Mouse (Mus musculus): ENCODE measurements around the gene Papss1. TPM values are rescaled to one million over a fixed set of nuclear protein-coding genes. Genes with fewer than 3 reads are reported as not detected.

Papss1 gene
- polyA plus RNA-seq, 1 experiment from 2014 or later: 45.9 TPM

- TF ChIP-seq CTCF (IDR thresholded peaks at IDR 0.05) (no peak), EP300 (IDR thresholded peaks at IDR 0.05) (no peak)
- no peaks in the 10 kb centered on the region for H3K4me1 ChIP-seq (ENCODE audit: insufficient read depth, low read depth, low read length)
- DNase-seq (ENCODE audit: low spot score) (peak; percentile 20), ATAC-seq (no peak)
- no peak overlapping the region for H3K4me2 ChIP-seq (replicated peaks; ENCODE audit: low read depth, low read length)
- no peak overlapping the region for H3K27ac ChIP-seq (ENCODE audit: low read length)
- no peaks in the 10 kb centered on the region for H3K36me3 ChIP-seq (ENCODE audit: insufficient read depth, low read length)
- no peaks in the 10 kb centered on the region for H3K27me3 ChIP-seq (replicated peaks; ENCODE audit: insufficient read depth, low read length)
- H3K4me3 ChIP-seq (ENCODE audit: low read depth, low read length): no peak overlapping the region
- 50% methylated on average over 3 of the region's 3 CpGs for WGBS
- H3K9me3 ChIP-seq (ENCODE audit: low read length): no peaks in the 10 kb centered on the region
- no peak overlapping the region for H3K9ac ChIP-seq (replicated peaks; ENCODE audit: low read depth)
Observed at GRCm38 (mm10) chr3:131573555-131573954, 9.0 kb downstream of the Papss1 start.

GRCm38 (mm10) chr3:131578434-131579104 lies 14.0 kb downstream of the Papss1 start:
- Histone ChIP-seq H3K27me3 (replicated peaks; ENCODE audit: insufficient read depth, low read length) (no peaks in the 10 kb centered on the region), H3K36me3 (ENCODE audit: insufficient read depth, low read length) (peaks cover 5% of the 10 kb centered on the region; the same call in 1 of the 2 replicates), H3K9ac (replicated peaks; ENCODE audit: low read depth) (no peak overlapping the region), H3K4me2 (replicated peaks; ENCODE audit: low read depth, low read length) (no peak overlapping the region), H3K9me3 (ENCODE audit: low read length) (no peaks in the 10 kb centered on the region), H3K4me1 (ENCODE audit: insufficient read depth, low read depth, low read length) (no peaks in the 10 kb centered on the region), H3K27ac (ENCODE audit: low read length) (no peak overlapping the region), H3K4me3 (ENCODE audit: low read depth, low read length) (no peak overlapping the region)
- DNase-seq (ENCODE audit: low spot score) (no peak), ATAC-seq (no peak)
- TF ChIP-seq CTCF (IDR thresholded peaks at IDR 0.05) (no peak), EP300 (IDR thresholded peaks at IDR 0.05) (no peak)
- 83% methylated on average over 7 of the region's 7 CpGs for WGBS

GRCm38 (mm10) chr3:131580040-131580439 lies 15.5 kb downstream of the Papss1 start:
- H3K4me1 ChIP-seq (ENCODE audit: insufficient read depth, low read depth, low read length): no peaks in the 10 kb centered on the region
- DNase-seq (ENCODE audit: low spot score) (no peak), ATAC-seq (no peak)
- no peak overlapping the region for H3K4me2 ChIP-seq (replicated peaks; ENCODE audit: low read depth, low read length)
- no peaks in the 10 kb centered on the region for H3K9me3 ChIP-seq (ENCODE audit: low read length)
- no peak overlapping the region for H3K27ac ChIP-seq (ENCODE audit: low read length)
- 88% methylated on average over 4 of the region's 4 CpGs for WGBS
- no peaks in the 10 kb centered on the region for H3K27me3 ChIP-seq (replicated peaks; ENCODE audit: insufficient read depth, low read length)
- H3K9ac ChIP-seq (replicated peaks; ENCODE audit: low read depth): no peak overlapping the region
- H3K4me3 ChIP-seq (ENCODE audit: low read depth, low read length): no peak overlapping the region
- TF ChIP-seq CTCF (IDR thresholded peaks at IDR 0.05): no peak
- TF ChIP-seq EP300 (IDR thresholded peaks at IDR 0.05): no peak
- H3K36me3 ChIP-seq (ENCODE audit: insufficient read depth, low read length): peaks cover 10% of the 10 kb centered on the region; the same call in 1 of the 2 replicates

- no peak overlapping the region for H3K27ac ChIP-seq (ENCODE audit: low read length)
- no peaks in the 10 kb centered on the region for H3K4me1 ChIP-seq (ENCODE audit: insufficient read depth, low read depth, low read length)
- TF ChIP-seq EP300 (IDR thresholded peaks at IDR 0.05): no peak
- TF ChIP-seq CTCF (IDR thresholded peaks at IDR 0.05): no peak
- H3K36me3 ChIP-seq (ENCODE audit: insufficient read depth, low read length): peaks cover 14% of the 10 kb centered on the region; the same call in 1 of the 2 replicates
- H3K9ac ChIP-seq (replicated peaks; ENCODE audit: low read depth): no peak overlapping the region
- H3K4me3 ChIP-seq (ENCODE audit: low read depth, low read length): no peak overlapping the region
- ATAC-seq (no peak), DNase-seq (ENCODE audit: low spot score) (no peak)
- H3K27me3 ChIP-seq (replicated peaks; ENCODE audit: insufficient read depth, low read length): no peaks in the 10 kb centered on the region
- 85% methylated on average over 7 of the region's 7 CpGs for WGBS
- H3K9me3 ChIP-seq (ENCODE audit: low read length): no peaks in the 10 kb centered on the region
- no peak overlapping the region for H3K4me2 ChIP-seq (replicated peaks; ENCODE audit: low read depth, low read length)
Observed at GRCm38 (mm10) chr3:131581096-131581495, 16.5 kb downstream of the Papss1 start.

GRCm38 (mm10) chr3:131586818-131587217 lies 22.2 kb downstream of the Papss1 start:
- ATAC-seq: no peak
- no peak for DNase-seq (ENCODE audit: low spot score)
- H3K4me1 ChIP-seq (ENCODE audit: insufficient read depth, low read depth, low read length): no peaks in the 10 kb centered on the region
- 96% methylated on average over 3 of the region's 3 CpGs for WGBS
- H3K27ac ChIP-seq (ENCODE audit: low read length): no peak overlapping the region
- no peaks in the 10 kb centered on the region for H3K9me3 ChIP-seq (ENCODE audit: low read length)
- H3K4me2 ChIP-seq (replicated peaks; ENCODE audit: low read depth, low read length): no peak overlapping the region
- peaks cover 9% of the 10 kb centered on the region; the same call in 1 of the 2 replicates for H3K36me3 ChIP-seq (ENCODE audit: insufficient read depth, low read length)
- peak; percentile 51 for TF ChIP-seq CTCF (IDR thresholded peaks at IDR 0.05)
- TF ChIP-seq EP300 (IDR thresholded peaks at IDR 0.05): no peak
- no peak overlapping the region for H3K9ac ChIP-seq (replicated peaks; ENCODE audit: low read depth)
- no peak overlapping the region for H3K4me3 ChIP-seq (ENCODE audit: low read depth, low read length)
- no peaks in the 10 kb centered on the region for H3K27me3 ChIP-seq (replicated peaks; ENCODE audit: insufficient read depth, low read length)

GRCm38 (mm10) chr3:131587959-131588358 lies 23.4 kb downstream of the Papss1 start:
- DNase-seq (ENCODE audit: low spot score): no peak
- ATAC-seq: no peak
- Histone ChIP-seq H3K4me1 (ENCODE audit: insufficient read depth, low read depth, low read length) (no peaks in the 10 kb centered on the region), H3K9ac (replicated peaks; ENCODE audit: low read depth) (no peak overlapping the region), H3K9me3 (ENCODE audit: low read length) (no peaks in the 10 kb centered on the region), H3K4me2 (replicated peaks; ENCODE audit: low read depth, low read length) (no peak overlapping the region), H3K27ac (ENCODE audit: low read length) (no peak overlapping the region), H3K4me3 (ENCODE audit: low read depth, low read length) (no peak overlapping the region), H3K27me3 (replicated peaks; ENCODE audit: insufficient read depth, low read length) (no peaks in the 10 kb centered on the region), H3K36me3 (ENCODE audit: insufficient read depth, low read length) (peaks cover 9% of the 10 kb centered on the region; the same call in 1 of the 2 replicates)
- 95% methylated on average over 10 of the region's 10 CpGs for WGBS
- TF ChIP-seq CTCF (IDR thresholded peaks at IDR 0.05) (no peak), EP300 (IDR thresholded peaks at IDR 0.05) (no peak)

Measured in lung, postnatal 0 days (tissue).